Mouse (Mus musculus): Measurements from ENCODE around the gene Cmya5. TPM values are rescaled to one million over a fixed set of nuclear protein-coding genes. Genes with fewer than 3 reads are reported as not detected.
"Not testable (repeated sequence)": the region's sequence is repeated elsewhere in the genome, so short reads cannot be mapped to it uniquely, and the experiment has no call there.

The Cmya5 gene
- polyA plus RNA-seq, 1 experiment from 2014 or later, result 0.22 TPM

DNA sequence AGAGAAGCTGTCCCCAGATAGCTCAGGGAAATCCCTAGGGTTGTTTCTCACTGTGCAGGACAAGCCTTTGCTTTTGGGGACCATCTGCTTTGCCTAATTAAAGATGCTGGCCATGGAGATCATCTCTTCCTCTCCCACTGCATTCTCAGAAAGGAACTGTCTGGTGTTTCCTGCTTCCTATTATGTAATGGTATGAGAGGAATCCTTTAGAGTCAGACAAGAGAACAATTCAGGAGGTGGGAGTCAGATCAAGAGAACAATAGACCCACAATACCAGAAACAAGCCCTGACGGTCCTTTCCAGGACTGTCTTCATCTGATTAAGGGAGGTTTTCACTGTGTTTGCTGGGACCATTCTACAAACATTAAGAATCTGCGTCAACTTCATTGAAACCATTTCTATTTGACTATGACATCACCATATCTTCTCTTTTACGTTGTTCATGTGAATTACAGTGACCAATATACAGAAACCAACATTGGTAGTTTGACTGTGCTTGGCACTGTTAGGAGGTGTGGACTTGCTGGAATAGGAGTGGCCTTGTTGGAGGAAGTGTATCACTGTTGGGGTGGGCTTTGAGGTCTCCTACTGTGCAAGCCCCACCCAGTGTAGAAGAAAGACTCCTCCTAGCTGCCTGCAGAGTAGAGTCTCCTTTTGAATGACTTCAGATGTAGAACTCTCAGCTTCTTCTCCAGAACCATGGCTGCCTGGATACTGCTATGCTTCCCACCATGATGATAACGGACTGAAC, 42.0 kb downstream of the Cmya5 start:
- H3K4me3 ChIP-seq, result no peak overlapping the region
- H3K27me3 ChIP-seq, result no peaks in the 10 kb centered on the region
- H3K27ac ChIP-seq (replicated peaks), result no peak overlapping the region
- H3K4me2 ChIP-seq, result no peak overlapping the region
- H3K4me1 ChIP-seq (replicated peaks), result no peaks in the 10 kb centered on the region
- no peaks in the 10 kb centered on the region for H3K36me3 ChIP-seq
- H3K9me3 ChIP-seq, result no peaks in the 10 kb centered on the region
- ATAC-seq (ENCODE audit: low FRiP score, low read depth), result no peak
- H3K9ac ChIP-seq, result no peak overlapping the region
- WGBS, result 61% methylated on average over 4 of the region's 4 CpGs

DNA sequence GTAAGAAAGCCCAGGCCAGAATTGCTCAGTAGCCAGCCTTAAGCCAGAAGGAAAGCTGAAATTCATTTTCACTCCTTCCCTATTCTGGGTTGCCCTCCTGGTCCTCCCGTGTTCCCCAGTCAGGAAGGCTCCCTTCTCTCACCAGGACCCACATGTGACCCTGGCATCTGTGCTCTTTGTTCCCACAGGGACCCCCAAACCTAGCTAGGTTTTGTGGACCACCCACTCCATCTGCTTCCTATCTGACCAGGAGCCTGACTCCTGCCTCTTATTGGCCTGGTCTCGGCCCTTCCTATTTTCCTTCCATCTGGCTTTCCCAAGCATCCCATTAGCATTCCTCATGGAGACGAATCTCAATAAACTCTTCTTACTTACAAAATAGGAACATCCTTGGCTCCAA, 45.9 kb downstream of the Cmya5 start:
- 73% methylated on average over 3 of the region's 3 CpGs for WGBS
- no peaks in the 10 kb centered on the region for H3K36me3 ChIP-seq
- H3K9ac ChIP-seq, result no peak overlapping the region
- H3K4me3 ChIP-seq, result no peak overlapping the region
- H3K4me1 ChIP-seq (replicated peaks), result no peaks in the 10 kb centered on the region
- no peak overlapping the region for H3K27ac ChIP-seq (replicated peaks)
- H3K9me3 ChIP-seq, result no peaks in the 10 kb centered on the region
- no peak overlapping the region for H3K4me2 ChIP-seq
- ATAC-seq (ENCODE audit: low FRiP score, low read depth), result no peak
- H3K27me3 ChIP-seq, result no peaks in the 10 kb centered on the region

DNA sequence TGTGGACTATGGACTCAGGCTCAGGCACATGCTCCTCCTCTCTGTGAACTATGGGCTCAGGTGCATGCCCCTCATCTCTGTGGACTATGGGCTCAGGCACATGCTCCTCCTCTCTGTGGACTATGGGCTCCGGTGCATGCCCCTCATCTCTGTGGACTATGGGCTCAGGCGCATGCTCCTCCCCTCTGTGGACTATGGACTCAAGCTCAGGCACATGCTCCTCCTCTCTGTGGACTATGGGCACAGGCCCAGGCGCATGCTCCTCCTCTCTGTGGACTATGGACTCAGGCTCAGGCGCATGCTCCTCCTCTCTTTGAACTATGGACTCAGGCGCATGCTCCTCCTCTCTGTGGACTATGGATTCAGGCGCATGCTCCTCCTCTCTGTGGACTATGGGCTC, 47.9 kb downstream of the Cmya5 start:
- Histone ChIP-seq H3K27ac (replicated peaks) (no peak overlapping the region), H3K4me2 (no peak overlapping the region), H3K9me3 (no peaks in the 10 kb centered on the region), H3K9ac (no peak overlapping the region), H3K27me3 (no peaks in the 10 kb centered on the region), H3K36me3 (no peaks in the 10 kb centered on the region), H3K4me1 (replicated peaks) (no peaks in the 10 kb centered on the region), H3K4me3 (no peak overlapping the region)
- 98% methylated on average over 6 of the region's 6 CpGs for WGBS
- no peak for ATAC-seq (ENCODE audit: low FRiP score, low read depth)

DNA sequence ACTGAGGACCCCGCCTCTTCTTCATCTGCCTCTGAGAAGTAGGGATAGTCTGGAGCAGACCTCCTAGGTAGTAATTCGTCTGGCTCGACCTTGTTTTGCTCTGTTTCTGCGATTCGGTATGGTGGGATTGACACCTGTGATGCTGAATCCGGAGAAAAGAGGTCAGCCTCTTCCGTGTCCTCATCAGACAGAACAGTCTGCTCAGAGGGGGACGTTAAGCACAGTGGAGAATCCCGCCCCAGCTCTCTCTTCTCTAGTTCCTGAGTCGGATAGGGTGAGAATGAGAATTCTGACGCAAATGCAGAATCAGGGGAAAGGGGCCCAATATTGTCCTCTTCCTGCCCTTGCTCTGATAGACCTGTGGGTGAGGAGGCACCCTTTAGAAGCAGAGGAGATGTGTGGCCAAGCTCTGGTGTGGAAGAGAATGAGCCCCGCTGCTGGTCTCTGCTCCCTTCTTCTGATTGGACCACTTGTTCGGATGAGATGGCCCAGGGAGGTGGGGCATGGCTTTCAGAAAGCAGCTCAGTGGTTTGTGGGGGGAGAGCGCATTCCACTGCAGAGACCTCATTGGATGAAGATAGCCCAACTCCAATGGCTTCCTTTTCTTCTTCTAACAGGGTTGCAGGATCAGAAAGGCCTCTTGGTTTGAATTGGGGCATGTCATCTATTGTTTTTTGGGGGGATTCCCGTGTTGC, 49.3 kb downstream of the Cmya5 start:
- H3K4me1 ChIP-seq (replicated peaks), result no peaks in the 10 kb centered on the region

DNA sequence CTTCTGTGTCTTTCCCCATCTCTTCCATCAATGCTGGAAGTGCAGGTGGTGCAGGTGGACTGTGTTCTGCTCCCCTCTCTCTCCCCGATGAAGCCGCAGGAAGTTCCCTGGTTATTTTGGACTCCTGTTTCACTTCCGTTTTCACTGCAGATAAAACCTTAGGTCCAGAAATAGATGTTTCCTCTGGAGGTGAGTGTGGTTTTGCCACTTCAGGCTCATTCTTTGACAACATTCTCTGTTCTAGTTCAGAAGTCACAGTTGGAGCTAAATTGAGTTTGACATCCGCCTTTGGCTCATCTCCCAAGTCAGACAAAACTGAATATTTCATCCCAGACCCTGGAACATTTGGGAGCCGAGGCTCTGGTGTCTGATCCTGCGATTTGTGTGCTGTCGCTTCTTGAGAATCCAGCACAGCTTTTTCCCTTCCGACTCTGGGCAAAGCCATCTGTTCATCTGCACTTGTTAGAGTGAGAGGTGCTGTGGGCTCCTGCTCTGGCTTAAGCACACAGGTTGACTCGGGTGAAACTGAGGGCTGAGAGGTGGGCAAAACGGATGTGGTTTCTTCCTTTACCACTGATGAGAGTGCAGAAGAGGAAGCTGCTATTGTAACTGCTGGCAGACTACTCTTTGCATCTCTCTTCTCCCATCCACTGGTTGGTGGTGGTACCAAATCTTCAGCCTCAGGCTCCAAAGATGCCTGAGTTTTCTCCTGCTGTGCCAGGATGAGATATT, 50.2 kb downstream of the Cmya5 start:
- H3K27me3 ChIP-seq, result no peaks in the 10 kb centered on the region
- no peak for ATAC-seq (ENCODE audit: low FRiP score, low read depth)
- no peak overlapping the region for H3K4me2 ChIP-seq
- H3K4me3 ChIP-seq, result no peak overlapping the region
- no peaks in the 10 kb centered on the region for H3K36me3 ChIP-seq
- WGBS, result 87% methylated on average over 10 of the region's 10 CpGs
- no peak overlapping the region for H3K27ac ChIP-seq (replicated peaks)
- H3K9ac ChIP-seq, result no peak overlapping the region
- H3K4me1 ChIP-seq (replicated peaks), result no peaks in the 10 kb centered on the region
- H3K9me3 ChIP-seq, result no peaks in the 10 kb centered on the region

More for the DNA sequence above, 49.3 kb downstream of the Cmya5 start:
- Histone ChIP-seq H3K4me3 (no peak overlapping the region), H3K9me3 (no peaks in the 10 kb centered on the region), H3K27ac (replicated peaks) (no peak overlapping the region), H3K27me3 (no peaks in the 10 kb centered on the region), H3K9ac (no peak overlapping the region), H3K4me2 (no peak overlapping the region), H3K36me3 (no peaks in the 10 kb centered on the region)
- no peak for ATAC-seq (ENCODE audit: low FRiP score, low read depth)
- WGBS, result 89% methylated on average over 15 of the region's 15 CpGs

DNA sequence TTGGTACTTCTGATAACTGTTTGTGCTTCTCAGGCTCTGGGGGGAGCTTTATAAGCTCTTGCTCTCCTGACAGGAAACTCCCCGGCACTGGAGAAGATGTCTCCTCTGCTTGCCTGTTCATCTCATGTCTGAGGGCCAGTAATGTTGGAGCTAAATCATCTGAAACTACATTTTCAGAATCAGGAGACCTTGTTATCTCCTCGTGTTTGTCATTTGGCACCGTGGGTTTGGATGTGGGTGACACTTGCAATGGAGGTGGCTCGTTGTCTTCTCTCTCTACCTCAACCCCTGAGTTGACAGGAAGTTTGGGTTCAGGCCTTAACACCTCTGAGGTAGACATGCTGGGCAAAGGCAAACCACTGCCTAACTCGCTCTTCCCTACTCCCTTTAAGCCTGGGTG, 50.8 kb downstream of the Cmya5 start:
- no peaks in the 10 kb centered on the region for H3K4me1 ChIP-seq (replicated peaks)
- no peaks in the 10 kb centered on the region for H3K27me3 ChIP-seq
- WGBS, result 91% methylated on average over 5 of the region's 5 CpGs
- H3K9me3 ChIP-seq, result no peaks in the 10 kb centered on the region
- H3K9ac ChIP-seq, result no peak overlapping the region
- ATAC-seq (ENCODE audit: low FRiP score, low read depth), result no peak
- H3K4me2 ChIP-seq, result no peak overlapping the region
- H3K27ac ChIP-seq (replicated peaks), result no peak overlapping the region
- no peak overlapping the region for H3K4me3 ChIP-seq
- no peaks in the 10 kb centered on the region for H3K36me3 ChIP-seq

DNA sequence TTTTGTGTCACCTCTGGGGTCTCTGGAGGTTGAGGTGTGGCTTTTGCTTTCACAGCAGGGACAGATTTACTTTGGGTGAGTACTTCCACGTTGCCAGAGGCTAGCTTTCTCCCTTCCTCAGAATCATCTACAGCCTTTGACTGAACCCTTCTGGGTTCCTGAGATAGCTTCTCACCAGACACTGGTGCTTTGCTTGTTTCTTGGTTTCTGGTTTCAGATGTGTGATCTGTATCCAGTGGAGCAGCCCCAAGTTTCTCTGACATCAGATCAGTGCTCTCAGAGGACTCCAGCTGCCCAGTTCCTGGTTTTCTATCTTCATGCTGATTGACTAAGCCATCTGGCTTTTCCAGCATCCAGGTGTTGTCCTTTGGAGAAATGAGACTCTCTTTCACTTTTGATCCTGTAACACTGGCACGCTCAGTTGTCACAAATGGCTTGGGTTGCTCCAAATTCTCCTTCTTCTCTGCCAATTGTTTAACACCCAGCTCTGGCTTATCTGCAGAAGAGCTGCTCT, 51.6 kb downstream of the Cmya5 start:
- H3K4me2 ChIP-seq, result no peak overlapping the region
- no peaks in the 10 kb centered on the region for H3K9me3 ChIP-seq
- no peaks in the 10 kb centered on the region for H3K36me3 ChIP-seq
- no peak overlapping the region for H3K27ac ChIP-seq (replicated peaks)
- 68% methylated on average over 2 of the region's 2 CpGs for WGBS
- no peak overlapping the region for H3K4me3 ChIP-seq
- H3K4me1 ChIP-seq (replicated peaks), result no peaks in the 10 kb centered on the region
- no peak for ATAC-seq (ENCODE audit: low FRiP score, low read depth)
- no peak overlapping the region for H3K9ac ChIP-seq
- no peaks in the 10 kb centered on the region for H3K27me3 ChIP-seq

DNA sequence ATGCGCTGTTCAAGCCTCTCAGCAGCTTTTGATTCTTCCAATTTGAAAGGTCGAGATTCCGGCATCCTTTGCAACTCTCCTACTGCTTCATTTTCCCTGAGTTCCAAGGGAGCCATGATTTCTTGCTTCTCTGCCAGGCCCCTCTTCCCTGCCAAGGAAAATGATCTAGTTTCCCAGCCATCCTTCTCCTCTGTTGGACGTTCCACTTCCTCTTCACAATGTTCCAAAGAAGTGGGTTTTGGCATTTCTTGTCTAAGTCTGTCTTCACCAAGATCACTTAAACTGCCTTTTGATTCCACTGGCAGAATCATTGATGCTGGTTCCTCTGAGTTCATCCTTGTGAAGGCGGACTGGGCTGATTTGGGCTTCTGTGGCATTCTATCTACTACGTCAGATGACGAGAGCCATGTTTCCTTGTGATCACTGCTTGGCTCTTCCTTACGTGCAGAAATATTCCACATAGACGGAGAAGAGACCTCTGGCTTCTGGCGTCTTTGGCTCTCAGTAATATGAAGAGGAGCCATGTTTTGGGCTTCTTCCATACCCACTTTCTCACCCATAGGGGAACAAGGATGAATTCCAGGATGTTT, 52.6 kb downstream of the Cmya5 start:
- no peaks in the 10 kb centered on the region for H3K36me3 ChIP-seq
- no peak overlapping the region for H3K9ac ChIP-seq
- H3K9me3 ChIP-seq, result no peaks in the 10 kb centered on the region
- no peak overlapping the region for H3K4me3 ChIP-seq
- H3K4me2 ChIP-seq, result no peak overlapping the region
- no peak overlapping the region for H3K27ac ChIP-seq (replicated peaks)
- H3K27me3 ChIP-seq, result no peaks in the 10 kb centered on the region
- H3K4me1 ChIP-seq (replicated peaks), result no peaks in the 10 kb centered on the region
- no peak for ATAC-seq (ENCODE audit: low FRiP score, low read depth)
- 91% methylated on average over 10 of the region's 10 CpGs for WGBS

DNA sequence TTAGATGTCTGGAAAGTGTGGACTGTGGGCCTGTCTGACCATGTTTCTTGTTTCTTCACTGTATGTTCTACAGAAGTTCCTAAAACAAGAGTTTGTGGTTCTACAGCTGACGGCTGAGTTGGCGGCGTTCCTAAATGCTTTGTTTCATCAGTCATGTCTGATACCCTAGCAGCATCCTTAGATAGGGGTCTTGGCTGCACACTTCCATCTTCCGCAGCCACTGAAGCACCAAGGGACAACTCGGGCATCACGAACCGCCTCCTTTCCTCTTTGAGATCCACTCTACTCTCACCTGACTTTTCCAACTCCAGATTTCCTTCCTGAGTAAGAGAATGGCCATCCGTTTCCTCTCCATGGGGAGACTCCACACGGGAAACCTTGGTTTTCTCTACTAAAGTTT, 53.3 kb downstream of the Cmya5 start:
- H3K27me3 ChIP-seq, result no peaks in the 10 kb centered on the region
- no peaks in the 10 kb centered on the region for H3K4me1 ChIP-seq (replicated peaks)
- no peak overlapping the region for H3K4me3 ChIP-seq
- H3K4me2 ChIP-seq, result no peak overlapping the region
- H3K9ac ChIP-seq, result no peak overlapping the region
- ATAC-seq (ENCODE audit: low FRiP score, low read depth), result no peak
- H3K36me3 ChIP-seq, result no peaks in the 10 kb centered on the region
- WGBS, result 94% methylated on average over 9 of the region's 9 CpGs
- no peaks in the 10 kb centered on the region for H3K9me3 ChIP-seq
- no peak overlapping the region for H3K27ac ChIP-seq (replicated peaks)

DNA sequence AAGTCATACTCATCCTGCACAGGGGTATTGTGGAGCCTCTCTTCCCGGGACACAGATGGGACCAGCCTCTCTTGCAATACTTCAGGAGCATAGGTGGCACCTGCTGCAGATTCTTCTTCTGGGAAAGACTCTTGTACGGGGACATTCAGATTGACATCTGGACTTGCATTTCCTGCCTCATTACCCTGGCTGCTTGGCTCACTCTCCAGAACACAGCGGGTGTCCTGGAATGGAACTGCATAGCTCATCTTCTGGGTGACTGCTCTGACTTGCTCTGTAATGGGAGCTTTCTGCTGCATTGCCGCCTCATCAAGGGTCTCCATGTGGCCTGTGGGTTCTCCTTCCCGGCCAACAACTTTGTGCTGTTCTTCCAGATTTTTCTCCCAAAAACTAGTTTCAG, 55.0 kb downstream of the Cmya5 start:
- Histone ChIP-seq H3K4me1 (replicated peaks) (no peaks in the 10 kb centered on the region), H3K9ac (no peak overlapping the region), H3K27ac (replicated peaks) (no peak overlapping the region), H3K9me3 (no peaks in the 10 kb centered on the region), H3K4me3 (no peak overlapping the region), H3K27me3 (no peaks in the 10 kb centered on the region), H3K4me2 (no peak overlapping the region), H3K36me3 (no peaks in the 10 kb centered on the region)
- ATAC-seq (ENCODE audit: low FRiP score, low read depth), result no peak
- WGBS, result 53% methylated on average over 5 of the region's 5 CpGs

DNA sequence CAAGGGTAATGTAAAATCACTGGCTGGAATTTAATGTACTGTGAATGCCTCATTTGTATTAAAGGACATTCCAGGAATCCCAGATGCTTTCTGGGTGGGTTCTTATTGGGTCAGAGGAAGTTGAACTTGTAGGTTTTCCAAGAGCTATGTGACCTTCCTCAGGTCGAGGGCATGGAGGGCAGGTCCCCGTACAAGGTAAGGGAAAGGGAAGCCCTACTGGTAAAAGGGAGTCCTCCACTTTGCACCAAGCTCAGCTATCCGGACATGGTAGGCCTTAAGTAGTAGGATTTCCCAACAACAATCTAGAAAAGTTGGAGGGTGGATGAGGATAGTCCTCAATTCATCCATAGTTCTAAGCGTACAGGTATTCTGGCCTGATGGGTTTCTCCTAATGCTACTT, 58.8 kb downstream of the Cmya5 start:
- no peak overlapping the region for H3K27ac ChIP-seq (replicated peaks)
- 93% methylated on average over 4 of the region's 4 CpGs for WGBS

DNA sequence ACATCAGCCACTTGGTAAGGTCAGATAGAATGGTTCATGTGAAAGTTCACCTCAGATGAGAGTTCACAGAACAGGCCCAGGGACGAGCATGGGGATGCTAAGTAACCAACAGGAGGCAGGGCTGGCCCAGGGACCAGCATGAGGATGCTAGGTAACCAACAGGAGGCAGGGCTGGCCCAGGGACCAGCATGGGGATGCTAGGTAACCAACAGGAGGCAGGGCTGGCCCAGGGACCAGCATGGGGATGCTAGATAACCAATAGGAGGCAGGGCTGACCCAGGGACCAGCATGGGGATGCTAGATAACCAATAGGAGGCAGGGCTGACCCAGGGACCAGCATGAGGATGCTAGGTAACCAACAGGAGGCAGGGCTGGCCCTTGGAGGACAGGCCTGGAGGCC, 62.2 kb downstream of the Cmya5 start:
- not testable (repeated sequence) for H3K36me3 ChIP-seq; H3K9ac ChIP-seq; H3K27me3 ChIP-seq; ATAC-seq (ENCODE audit: low FRiP score, low read depth); H3K4me3 ChIP-seq; H3K4me1 ChIP-seq (replicated peaks); H3K4me2 ChIP-seq; H3K27ac ChIP-seq (replicated peaks); H3K9me3 ChIP-seq
- WGBS, result 81% methylated on average over 1 of the region's 1 CpGs

More for the DNA sequence above, 58.8 kb downstream of the Cmya5 start:
- H3K9ac ChIP-seq, result no peak overlapping the region
- no peaks in the 10 kb centered on the region for H3K36me3 ChIP-seq
- no peaks in the 10 kb centered on the region for H3K27me3 ChIP-seq
- no peak overlapping the region for H3K4me3 ChIP-seq
- no peak for ATAC-seq (ENCODE audit: low FRiP score, low read depth)
- H3K4me2 ChIP-seq, result no peak overlapping the region
- no peaks in the 10 kb centered on the region for H3K4me1 ChIP-seq (replicated peaks)
- no peaks in the 10 kb centered on the region for H3K9me3 ChIP-seq

Measured in hindbrain, embryonic 15.5 days (tissue).